Mouse (Mus musculus) mouse embryonic stem cell (cell line): ENCODE data around the gene Sema6d.

Source experiments
- in situ Hi-C, 2 experiments: fragments of 300-500 bp; cut with MboI; formaldehyde crosslinking; loops; 1 replicate in 1 of 2; 3 replicates in 1 of 2; pipeline ENCODE4 v1.14.3; 2019 to 2020; ENCODE audit warnings: low sequenced_read_pairs in 2 of 2, low pct_unique_long_range_greater_than_20kb in 1 of 2, mixed read lengths in 1 of 2; ENCODE audit not compliant: unreplicated experiment in 1 of 2

Gene Sema6d

GRCm38 (mm10) chr2:124563759-124564158 is 474.0 kb downstream of the Sema6d start:
- in situ Hi-C loops = no loop called here

DNA sequence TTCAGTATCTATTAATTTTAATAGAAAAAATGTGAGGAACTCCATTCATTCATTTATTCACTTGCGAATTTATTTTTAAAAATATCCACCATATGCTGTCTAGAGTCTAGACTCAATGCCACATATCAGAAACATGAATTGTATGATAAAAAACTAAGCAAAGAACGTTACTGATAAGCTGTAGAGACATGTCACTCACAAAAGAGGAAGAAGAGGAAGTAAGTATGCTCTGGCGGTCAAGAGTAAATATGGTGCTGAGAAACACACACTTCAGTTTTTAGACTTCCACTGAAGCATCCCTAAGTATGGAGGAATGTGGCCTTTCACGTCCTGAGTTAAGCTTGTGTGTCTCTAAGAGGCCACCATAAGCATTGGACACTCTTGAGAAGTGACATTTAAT is 484.0 kb downstream of the Sema6d start:
- in situ Hi-C loops = no loop called here

DNA sequence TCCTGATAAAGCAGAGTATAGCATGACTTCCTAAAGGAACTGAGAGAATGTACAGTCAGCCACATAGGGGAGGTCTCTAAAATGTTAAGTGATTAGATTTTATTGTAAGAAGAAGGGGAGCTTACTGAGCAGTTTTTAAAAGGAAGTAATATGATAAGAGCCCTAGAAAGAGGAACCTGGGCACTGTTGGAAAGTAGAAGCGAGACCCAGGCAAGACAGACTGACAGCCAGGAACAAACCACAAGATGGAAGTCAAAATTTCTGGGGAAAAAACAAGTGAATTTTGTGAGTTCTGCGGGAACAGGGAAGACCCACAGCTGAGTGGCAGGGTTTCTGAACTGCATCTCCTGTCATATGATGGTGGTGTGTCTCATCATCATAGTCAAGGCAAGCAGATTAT is 486.3 kb downstream of the Sema6d start:
- in situ Hi-C loops = no loop called here

GRCm38 (mm10) chr2:124583561-124583960 is 493.8 kb downstream of the Sema6d start:
- in situ Hi-C loops = no loop called here

DNA sequence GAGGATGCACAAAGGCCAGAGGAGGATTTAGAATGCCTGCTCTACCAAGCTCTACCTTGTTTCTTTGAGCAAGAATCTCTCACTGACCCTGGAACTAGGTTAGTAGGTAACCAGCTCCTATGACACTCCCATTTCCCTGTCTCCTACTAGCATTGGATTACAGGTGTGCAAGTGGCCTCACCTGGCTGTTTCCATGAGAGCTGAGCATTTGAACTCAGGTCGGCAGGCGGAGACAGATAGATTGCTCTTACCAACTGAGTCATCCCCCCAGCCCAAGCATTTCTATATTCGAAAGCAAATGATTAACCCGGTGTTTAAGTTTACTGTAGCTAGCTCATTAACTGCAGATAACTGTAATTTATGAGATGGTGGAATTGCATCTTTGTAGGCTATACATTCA is 503.0 kb downstream of the Sema6d start:
- in situ Hi-C loops = no loop called here

DNA sequence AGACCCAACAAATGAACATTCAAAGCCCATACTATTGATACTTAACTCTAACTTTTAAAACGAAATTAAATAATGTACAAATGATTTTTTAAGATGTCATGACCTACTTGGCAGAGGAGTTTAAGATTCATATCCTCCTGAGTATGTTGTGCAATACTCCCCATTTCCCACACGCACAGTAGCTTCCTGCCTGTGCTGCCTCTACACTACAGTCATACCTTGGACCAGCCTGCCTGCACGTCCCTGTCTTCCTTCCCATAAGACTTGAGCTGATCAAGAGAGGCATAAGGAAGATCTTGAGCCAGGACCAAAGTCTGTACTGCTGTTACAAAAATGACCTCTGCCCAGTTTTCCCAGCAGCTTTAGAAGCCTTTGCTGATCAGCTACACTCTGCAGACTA is 509.2 kb downstream of the Sema6d start:
- in situ Hi-C loops = no loop called here

DNA sequence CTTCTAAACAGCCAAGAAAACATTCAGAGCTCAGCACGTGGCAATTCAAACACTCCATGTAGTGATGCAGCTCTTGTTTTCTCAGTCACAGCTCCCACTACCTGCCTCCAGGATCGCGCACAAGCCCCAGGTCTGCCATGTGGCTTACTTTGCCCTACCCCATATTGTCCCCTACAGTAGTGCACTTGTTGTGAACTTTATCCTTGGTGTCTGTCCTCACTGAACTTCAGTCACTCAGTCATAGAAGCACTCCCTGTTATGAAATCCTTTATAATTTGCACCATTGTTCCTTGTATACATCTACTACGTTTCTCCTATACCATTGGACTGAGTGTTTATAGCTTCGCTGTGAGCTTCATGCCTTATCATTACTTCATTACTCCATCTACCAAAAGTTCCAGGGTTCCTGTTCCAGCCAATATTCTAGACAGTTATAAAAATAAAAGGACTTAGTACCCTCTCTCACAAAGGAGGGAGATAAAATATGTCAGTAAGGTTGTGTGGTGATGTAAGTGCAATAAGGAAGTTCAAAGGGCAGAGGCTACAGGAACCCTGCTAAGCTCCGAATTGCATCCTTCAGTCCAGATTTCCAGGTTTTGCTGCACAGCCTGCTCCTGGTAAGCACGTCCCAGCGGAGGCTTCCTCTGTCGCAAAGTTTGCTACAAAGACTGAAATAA is 512.1 kb downstream of the Sema6d start:
- in situ Hi-C loops = no loop called here

GRCm38 (mm10) chr2:124602379-124602913 is 512.7 kb downstream of the Sema6d start:
- in situ Hi-C loops = no loop called here

DNA sequence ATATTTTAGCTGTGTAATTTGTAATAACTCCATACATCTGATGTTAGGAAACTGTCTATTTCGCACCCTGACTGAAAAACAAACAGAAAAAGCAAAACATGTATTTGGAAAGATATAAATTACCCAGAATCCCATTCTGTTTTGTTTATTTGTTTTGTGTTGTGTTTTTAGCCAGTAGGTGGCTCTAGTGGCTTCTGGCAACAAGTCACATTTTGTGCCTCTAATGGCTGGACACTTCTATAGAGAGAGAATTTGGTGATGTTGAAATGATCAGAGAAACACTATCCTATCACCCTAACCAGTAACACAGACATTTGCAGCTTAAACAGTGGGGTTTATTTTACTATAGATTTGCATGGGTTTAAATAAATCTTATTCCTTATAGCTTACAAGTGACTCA is 515.6 kb downstream of the Sema6d start:
- in situ Hi-C loops = no loop called here

DNA sequence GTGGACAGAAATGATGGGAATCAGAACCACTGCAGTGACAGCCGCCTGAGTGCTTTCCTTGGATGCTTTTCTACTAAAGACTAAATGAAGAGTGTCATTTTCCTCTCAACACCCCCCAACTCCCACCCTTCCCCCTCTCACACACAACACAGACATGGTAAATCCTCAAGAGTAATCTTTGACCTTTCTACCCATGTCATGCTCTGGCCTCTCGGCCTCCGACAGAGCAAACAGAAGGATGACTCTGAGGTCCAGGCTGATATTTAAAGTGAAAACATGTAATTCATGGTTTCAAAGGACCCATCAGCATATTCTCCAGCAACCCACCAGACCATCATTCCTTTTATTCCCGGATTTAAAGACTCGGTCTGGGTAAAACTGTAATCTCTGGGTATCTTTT is 518.2 kb downstream of the Sema6d start:
- in situ Hi-C loops = no loop called here

DNA sequence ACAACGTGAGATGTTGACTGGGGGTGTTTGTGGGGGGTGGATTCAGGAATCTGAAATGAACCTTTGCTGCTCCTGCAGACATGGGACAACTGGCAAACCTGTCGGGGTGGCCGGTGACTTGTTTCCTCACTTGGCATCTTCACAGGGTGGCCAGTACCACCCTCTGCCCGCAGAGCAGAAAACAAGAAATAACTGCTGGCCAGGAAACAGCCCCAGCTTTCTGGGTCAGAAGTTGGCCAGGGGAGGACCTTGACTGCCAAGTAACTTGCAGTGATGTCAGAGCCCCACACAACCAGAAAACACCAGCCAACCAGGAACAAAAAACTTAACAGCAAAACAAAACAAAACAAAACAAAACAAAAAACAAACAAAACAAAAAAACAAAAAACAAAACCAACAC is 518.8 kb downstream of the Sema6d start:
- in situ Hi-C loops = no loop called here

GRCm38 (mm10) chr2:124609014-124609413 is 519.2 kb downstream of the Sema6d start:
- in situ Hi-C loops = no loop called here

DNA sequence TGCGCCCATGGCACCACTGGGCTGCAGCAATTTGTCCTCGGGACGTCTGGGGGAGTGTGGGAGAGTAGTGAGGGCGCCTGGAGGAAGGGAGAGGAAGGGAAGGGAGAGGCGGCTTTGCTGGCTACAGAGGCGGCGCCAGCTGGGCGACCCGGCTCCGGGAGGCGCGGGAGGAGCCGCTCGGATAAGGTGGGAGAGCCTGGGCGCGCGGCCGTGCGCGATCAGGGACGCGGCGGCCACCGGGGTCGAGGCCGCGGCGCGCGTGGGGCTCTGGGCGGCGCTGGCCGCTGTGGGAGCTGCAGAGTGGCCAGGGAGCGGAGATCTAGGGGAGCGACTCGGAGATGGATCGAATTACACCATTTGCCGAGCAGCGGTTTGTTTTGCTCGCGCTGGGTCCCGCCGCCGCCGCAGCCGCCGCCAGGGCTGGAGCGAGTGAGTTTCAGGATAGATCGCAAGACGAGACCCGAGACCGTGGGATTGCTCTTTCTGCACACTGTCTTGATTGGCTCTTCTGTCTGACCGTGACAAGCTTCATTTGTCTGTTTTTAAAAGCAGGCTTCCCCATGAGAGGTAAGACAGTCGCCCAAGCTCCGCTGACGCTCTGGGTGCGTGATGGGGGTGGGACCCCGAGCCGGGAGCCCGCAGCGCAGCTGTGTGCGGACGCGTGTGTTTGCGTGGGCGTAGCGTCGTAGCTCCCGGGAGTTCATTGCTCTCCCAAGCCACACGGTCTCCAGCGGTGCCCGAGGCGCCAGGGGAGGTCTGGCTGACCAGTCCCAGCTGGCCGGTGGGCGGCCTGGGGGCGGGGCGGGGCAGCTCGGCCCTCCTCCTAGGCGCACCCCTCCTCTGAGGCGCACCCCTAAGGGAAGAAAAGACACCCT is 520.2 kb downstream of the Sema6d start:
- in situ Hi-C loops = no loop called here

- in situ Hi-C loops = no loop called here
Observed at GRCm38 (mm10) chr2:124610586-124611105, 520.9 kb downstream of the Sema6d start.

DNA sequence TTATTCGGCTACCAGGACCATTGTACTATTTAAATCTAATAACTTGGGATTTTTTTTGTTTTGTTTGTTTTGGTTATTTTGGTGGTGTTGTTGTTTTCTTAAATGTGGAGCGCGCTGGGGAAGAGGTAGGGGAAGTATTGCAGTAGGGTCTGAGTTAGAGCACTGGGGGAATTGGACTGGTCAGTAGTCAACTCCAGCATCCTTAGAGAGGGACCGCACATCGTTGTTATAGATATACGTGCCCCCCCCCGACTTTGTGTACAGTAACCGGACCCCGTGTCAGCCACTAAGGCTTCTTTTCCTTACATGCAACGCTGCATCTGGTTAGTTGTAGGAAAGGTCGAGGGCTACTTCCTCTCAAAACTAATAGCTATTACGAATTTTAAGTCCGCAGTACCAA is 521.5 kb downstream of the Sema6d start:
- in situ Hi-C loops = no loop called here

DNA sequence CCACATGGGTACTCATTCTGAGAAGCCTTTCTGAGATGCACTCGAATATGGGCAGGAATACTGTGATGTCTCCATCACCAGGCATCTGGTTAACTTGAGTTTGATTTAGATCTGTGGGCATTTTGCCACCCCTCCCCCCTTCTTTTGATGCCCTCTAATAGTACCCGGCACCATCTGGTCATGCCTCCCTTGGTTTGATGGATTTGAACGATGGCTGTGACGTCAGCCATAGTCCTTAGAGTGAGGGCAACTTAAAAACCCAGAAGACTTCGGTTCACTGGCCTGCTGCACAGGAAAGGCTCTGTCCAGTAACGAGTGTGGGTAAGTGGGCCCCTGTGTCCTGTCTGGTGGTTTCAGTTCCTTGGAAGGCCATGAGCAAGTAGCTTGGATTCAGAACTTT is 522.5 kb downstream of the Sema6d start:
- in situ Hi-C loops = no loop called here

DNA sequence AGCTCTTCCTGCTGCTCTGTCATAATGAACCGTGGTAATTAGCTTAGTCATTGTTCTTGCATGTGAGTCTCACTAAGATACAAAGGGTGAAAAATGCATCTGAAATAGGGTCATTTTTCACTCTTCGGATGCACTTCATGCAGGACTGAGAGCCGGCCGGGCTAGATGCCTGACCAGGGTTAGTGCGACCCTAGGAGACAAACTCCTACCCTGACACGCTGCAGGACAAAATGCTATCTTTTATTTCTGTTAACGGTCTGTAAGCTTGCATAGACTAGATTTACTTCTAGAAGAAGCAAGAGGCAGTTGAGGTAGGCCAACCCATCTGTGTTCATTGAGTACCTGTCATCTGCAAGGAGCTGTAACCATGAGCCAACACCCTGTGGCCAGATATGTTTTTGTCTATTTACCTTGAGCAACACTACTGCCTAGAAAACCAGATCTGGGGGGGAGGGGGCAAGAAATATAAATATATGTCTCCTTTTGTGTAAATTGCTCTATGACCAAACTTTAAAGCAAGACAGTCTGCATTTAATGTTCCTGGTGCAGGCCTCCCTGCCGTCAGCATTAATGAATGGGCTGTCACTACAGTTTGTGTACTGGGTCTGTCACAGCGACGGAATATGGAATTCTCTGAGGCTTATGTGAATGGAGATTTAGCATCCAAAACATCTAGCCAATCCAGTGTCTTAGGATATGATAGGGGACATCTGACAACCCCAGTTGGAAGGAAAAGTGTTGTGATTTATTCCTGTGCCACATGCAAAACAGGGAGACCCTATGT is 523.1 kb downstream of the Sema6d start:
- in situ Hi-C loops = no loop called here

GRCm38 (mm10) chr2:124613671-124614210 is 524.0 kb downstream of the Sema6d start:
- in situ Hi-C loops = no loop called here

DNA sequence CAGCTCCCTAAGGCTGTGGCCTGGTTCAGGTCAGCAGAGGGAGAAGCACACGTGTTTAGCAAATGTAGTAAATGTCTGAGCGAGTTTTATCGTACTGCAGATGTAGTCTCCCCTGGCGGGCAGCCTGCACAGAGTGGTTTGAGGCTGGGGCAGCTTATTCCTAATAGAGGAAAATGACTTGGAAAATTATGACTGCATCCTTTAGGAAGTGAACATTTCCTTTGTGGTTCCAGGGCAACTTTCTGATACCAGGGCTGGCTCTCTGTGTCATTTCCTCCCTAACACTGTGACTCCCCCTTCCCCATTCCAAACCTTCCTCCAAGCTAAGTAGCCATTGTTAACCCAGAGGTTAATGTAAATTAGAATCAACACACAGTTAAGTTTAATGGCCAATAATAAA is 527.0 kb downstream of the Sema6d start:
- in situ Hi-C loops = no loop called here
